Mouse (Mus musculus) left cerebral cortex, adult 18-20 months (tissue): ENCODE data around the gene Whamm. TPM values are rescaled to one million over a fixed set of nuclear protein-coding genes. Genes with fewer than 3 reads are reported as not detected.

ENCODE experiments used
- total RNA-seq, 2 experiments: library from RNA; stranded (reverse); gene quantifications; 2 replicates each; pipeline ENCODE4 v1.2.3; 2021

The Whamm gene
- total RNA-seq, 2 experiments from 2014 or later: 15.1 to 17.5 TPM

Other genes starting within 250 kb of the Whamm start
- gene Rps17, start 226.0 kb upstream of the Whamm start, total RNA-seq: 100 to 1,000 TPM; 537 to 543 TPM
- gene Cpeb1, start 115.8 kb upstream of the Whamm start, total RNA-seq: 100 to 1,000 TPM; 102 to 104 TPM
- gene Ap3b2, start 77.3 kb upstream of the Whamm start, total RNA-seq: 100 to 1,000 TPM; 156 to 159 TPM
- not detected for gene BC048679, start 73.0 kb upstream of the Whamm start, total RNA-seq
- gene Fsd2, start 4.3 kb upstream of the Whamm start, total RNA-seq: under 1 TPM; 0.09 to 0.26 TPM
- 10 to 100 TPM; 63.3 to 65.4 TPM for gene Homer2, start 136.3 kb downstream of the Whamm start, total RNA-seq
- 100 to 1,000 TPM in 1 of 2 experiments, 10 to 100 TPM in 1; 86.5 to 101 TPM for gene Ramac, start 191.7 kb downstream of the Whamm start, total RNA-seq
- 10 to 100 TPM; 23.6 to 28.1 TPM for gene 3110040N11Rik, start 218.2 kb downstream of the Whamm start, total RNA-seq